Comparison of ENCODE assay signal across 8 mouse cellular contexts in genomic region chr4:119540533-119540890, GRCm38 (mm10). TPM values are rescaled to one million over a fixed set of nuclear protein-coding genes. Genes with fewer than 3 reads are reported as not detected.
DNase-seq lines count a peak whose midpoint lies in the region; ATAC-seq and TF ChIP-seq lines count a peak whose summit lies in the region.

No protein-coding gene starts in this region.

- TF ChIP-seq POLR2A in ES-Bruce4 (IDR thresholded peaks at IDR 0.05; ENCODE audit: insufficient read depth, low read length): no peak

- DNase-seq in heart, postnatal 25 days (ENCODE audit: low spot score): no peak
- peak; percentile 33 for DNase-seq in forebrain, postnatal 0 days
- DNase-seq in right cerebral cortex, postnatal 25 days: no peak
- no peak for DNase-seq in left cerebral cortex, adult 11 months (ENCODE audit: low spot score)
- DNase-seq in spleen, adult 12 weeks (ENCODE audit: low spot score): no peak

- peak overlapping the region; percentile 98 for H3K4me3 ChIP-seq in heart, embryonic 13.5 days
- H3K4me3 ChIP-seq in ES-Bruce4 (ENCODE audit: low read depth, low read length): peak overlapping the region; percentile 93
- peak overlapping the region; percentile 94 for H3K4me3 ChIP-seq in forebrain, postnatal 0 days (ENCODE audit: low read depth, low read length)

- peaks cover 45% of the 10 kb centered on the region for H3K4me1 ChIP-seq in heart, embryonic 13.5 days
- H3K4me1 ChIP-seq in ES-Bruce4 (ENCODE audit: control insufficient read depth, insufficient read depth, low read length): no peaks in the 10 kb centered on the region
- peaks cover 9% of the 10 kb centered on the region; the same call in 1 of the 2 replicates for H3K4me1 ChIP-seq in forebrain, postnatal 0 days (ENCODE audit: insufficient read depth)

- no peaks in the 10 kb centered on the region for H3K36me3 ChIP-seq in heart, embryonic 13.5 days
- no peaks in the 10 kb centered on the region for H3K36me3 ChIP-seq in ES-Bruce4 (ENCODE audit: control insufficient read depth, insufficient read depth, low read length, poor library complexity, severe bottlenecking)
- no peaks in the 10 kb centered on the region for H3K36me3 ChIP-seq in forebrain, postnatal 0 days (ENCODE audit: insufficient read depth)

- peak overlapping the region; percentile 89 for H3K4me2 ChIP-seq in heart, embryonic 13.5 days
- peak overlapping the region; percentile 68 for H3K4me2 ChIP-seq in forebrain, postnatal 0 days (ENCODE audit: low read depth)

- H3K27me3 ChIP-seq in heart, embryonic 13.5 days (replicated peaks): no peaks in the 10 kb centered on the region
- no peaks in the 10 kb centered on the region for H3K27me3 ChIP-seq in ES-Bruce4 (ENCODE audit: control insufficient read depth, insufficient read depth, low read length, poor library complexity, severe bottlenecking)
- H3K27me3 ChIP-seq in forebrain, postnatal 0 days (ENCODE audit: insufficient read depth, low read length): no peaks in the 10 kb centered on the region

- H3K27ac ChIP-seq in heart, embryonic 13.5 days (replicated peaks): peak overlapping the region; percentile 99
- H3K27ac ChIP-seq in ES-Bruce4 (ENCODE audit: insufficient read depth, low read length): peak overlapping the region; percentile 49; the same call in 1 of the 2 replicates
- H3K27ac ChIP-seq in forebrain, postnatal 0 days (ENCODE audit: low read depth, low read length): peak overlapping the region; percentile 96

- WGBS in heart, embryonic 13.5 days: 6% methylated on average over 10 of the region's 10 CpGs
- whole genome bisulfite sequencing in forebrain, postnatal 0 days: 4% methylated on average over 10 of the region's 10 CpGs

- peak overlapping the region; percentile 99 for H3K9ac ChIP-seq in heart, embryonic 13.5 days
- H3K9ac ChIP-seq in ES-Bruce4 (ENCODE audit: low read depth, poor library complexity, severe bottlenecking): peak overlapping the region; percentile 95
- H3K9ac ChIP-seq in forebrain, postnatal 0 days: peak overlapping the region; percentile 92

- H3K9me3 ChIP-seq in heart, embryonic 13.5 days: no peaks in the 10 kb centered on the region
- H3K9me3 ChIP-seq in ES-Bruce4 (replicated peaks; ENCODE audit: control insufficient read depth, insufficient read depth, low read length, poor library complexity, severe bottlenecking): no peaks in the 10 kb centered on the region
- no peaks in the 10 kb centered on the region for H3K9me3 ChIP-seq in forebrain, postnatal 0 days (ENCODE audit: low read length)

- no peak for TF ChIP-seq CTCF in ES-Bruce4 (IDR thresholded peaks at IDR 0.05; ENCODE audit: low read depth, low read length)
- no peak for TF ChIP-seq CTCF in forebrain, postnatal 0 days (IDR thresholded peaks at IDR 0.05; ENCODE audit: low read depth)

- ATAC-seq in heart, embryonic 13.5 days (ENCODE audit: extremely low read depth, insufficient number of reproducible peaks, low FRiP score, low TSS enrichment): no peak
- no peak for ATAC-seq in forebrain, postnatal 0 days
- peak; percentile 4; the same call in 1 of the 2 replicates for ATAC-seq in megakaryocyte-erythroid progenitor cell, adult 5-6 weeks (replicated peaks; ENCODE audit: low FRiP score, low TSS enrichment, poor library complexity, severe bottlenecking)

- intact Hi-C loops in heart, postnatal 25 days (cut with DNase I): no loop called here

- TF ChIP-seq EP300 in ES-Bruce4 (IDR thresholded peaks at IDR 0.05; ENCODE audit: insufficient read depth, low read depth, low read length): no peak

RNA-seq across cellular contexts. Expression of gene Frg2f1, which starts 1.2 kb away (rescaled TPM):
- 2.9 and 5.6 TPM in 2 replicates for polyA plus RNA-seq in heart, embryonic 13.5 days (2015; fragmentation: Nextera tagmentation; extraction: Ambion mirVana)
- 1 to 10 TPM; 5.4 to 5.5 TPM for total RNA-seq in heart, postnatal 25 days (2021)
- 1.2 and 2.2 TPM in 2 replicates for polyA plus RNA-seq in ES-Bruce4 (2011; ENCODE audit: insufficient read depth, insufficient read length, low read depth, missing spikeins)
- total RNA-seq in forebrain, postnatal 0 days (2014; rRNA removed): 14.2 and 36.5 TPM in 2 replicates
- polyA plus RNA-seq in forebrain, postnatal 0 days (2015; fragmentation: Nextera tagmentation; extraction: Ambion mirVana): 9.0 and 11.3 TPM in 2 replicates
- total RNA-seq in megakaryocyte-erythroid progenitor cell, adult 5-6 weeks (2014; fragmentation: Nextera tagmentation): 1.5 TPM in 1 of 2 replicates, not detected in the other
- total RNA-seq in megakaryocyte-erythroid progenitor cell, adult 5-6 weeks (2017): 0.28 and 1.7 TPM in 2 replicates

RNA-seq across cellular contexts. Expression of gene Foxj3, which starts 3.7 kb away (rescaled TPM):
- 19.1 and 19.5 TPM in 2 replicates for polyA plus RNA-seq in heart, embryonic 13.5 days (2015; fragmentation: Nextera tagmentation; extraction: Ambion mirVana)
- total RNA-seq in heart, postnatal 25 days (2021): 10 to 100 TPM; 30.6 to 34.9 TPM
- 47.9 and 51.0 TPM in 2 replicates for polyA plus RNA-seq in ES-Bruce4 (2011; ENCODE audit: insufficient read depth, insufficient read length, low read depth, missing spikeins)
- total RNA-seq in forebrain, postnatal 0 days (2014; rRNA removed): 38.4 and 52.7 TPM in 2 replicates
- 17.4 and 25.2 TPM in 2 replicates for polyA plus RNA-seq in forebrain, postnatal 0 days (2015; fragmentation: Nextera tagmentation; extraction: Ambion mirVana)
- total RNA-seq in megakaryocyte-erythroid progenitor cell, adult 5-6 weeks (2014; fragmentation: Nextera tagmentation): 31.1 and 58.3 TPM in 2 replicates
- total RNA-seq in megakaryocyte-erythroid progenitor cell, adult 5-6 weeks (2017): 22.8 and 33.9 TPM in 2 replicates

RNA-seq across cellular contexts. Expression of gene Rimkla, which starts 48.1 kb away (rescaled TPM):
- polyA plus RNA-seq in heart, embryonic 13.5 days (2015; fragmentation: Nextera tagmentation; extraction: Ambion mirVana): 4.1 and 4.4 TPM in 2 replicates
- under 1 TPM; 0.31 to 0.67 TPM for total RNA-seq in heart, postnatal 25 days (2021)
- polyA plus RNA-seq in ES-Bruce4 (2011; ENCODE audit: insufficient read depth, insufficient read length, low read depth, missing spikeins): 3.3 and 5.5 TPM in 2 replicates
- total RNA-seq in forebrain, postnatal 0 days (2014; rRNA removed): 22.8 and 28.4 TPM in 2 replicates
- polyA plus RNA-seq in forebrain, postnatal 0 days (2015; fragmentation: Nextera tagmentation; extraction: Ambion mirVana): 16.6 and 21.6 TPM in 2 replicates
- not detected in 2 replicates for total RNA-seq in megakaryocyte-erythroid progenitor cell, adult 5-6 weeks (2014; fragmentation: Nextera tagmentation)
- not detected in 2 replicates for total RNA-seq in megakaryocyte-erythroid progenitor cell, adult 5-6 weeks (2017)

Comparison
In these comparisons a context has a peak if more than half of its experiments do, and no peak if none do; other contexts are left out.
1. H3K27ac ChIP-seq: peak in every context shown above with its lines; median percentile 99 in heart, embryonic 13.5 days; 96 in forebrain, postnatal 0 days; 49 in ES-Bruce4.
2. RNA of gene Rimkla, which starts 48.1 kb away (total RNA-seq): 22.8 to 28.4 TPM in forebrain, postnatal 0 days; 0.31 to 0.67 TPM in heart, postnatal 25 days and not detected in megakaryocyte-erythroid progenitor cell, adult 5-6 weeks; every median in the first group is over 10 times any median in the second.
3. Peak in every context shown above with its lines, with median percentiles within 50 percentile points of each other: H3K4me3 ChIP-seq and H3K9ac ChIP-seq.